In the genomic region with DNA sequence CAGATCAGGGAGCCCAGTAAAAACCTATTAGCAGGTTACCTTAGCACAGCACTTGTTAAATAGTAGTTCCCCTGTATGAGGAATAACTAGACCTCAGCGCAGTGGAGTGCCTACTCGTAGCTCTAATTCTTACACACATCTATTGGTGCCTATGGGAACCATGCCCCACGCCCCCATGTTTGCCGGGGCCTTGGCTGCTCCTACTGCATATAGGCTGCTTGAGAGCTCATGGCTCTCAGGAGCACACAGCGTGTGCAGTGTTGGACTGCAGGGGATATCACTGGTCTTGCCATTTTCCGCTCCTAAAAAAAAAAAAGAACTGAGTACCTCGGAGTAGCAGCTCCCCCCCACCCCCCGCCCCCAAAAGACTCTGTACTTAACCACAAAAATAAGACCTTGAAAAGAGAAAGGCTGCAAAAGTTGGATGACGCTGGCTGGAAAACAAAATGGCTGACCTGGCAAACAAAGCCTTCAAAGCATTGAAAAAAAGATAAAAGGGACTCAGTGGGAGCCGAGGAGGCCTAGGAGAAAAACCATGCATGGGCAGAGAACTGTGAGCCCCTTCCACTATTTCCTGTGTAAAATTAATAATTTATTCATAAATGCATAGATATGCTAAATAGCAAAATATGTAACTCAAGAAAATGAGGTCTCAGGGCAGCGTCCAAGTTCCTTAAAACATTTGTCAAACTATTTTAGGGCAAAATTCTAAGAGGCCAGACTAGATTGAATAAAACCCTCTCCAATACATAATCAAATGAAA, we compare ENCODE assay signal across 15 mouse cellular contexts.
DNase-seq lines count a peak whose midpoint lies in the region; ATAC-seq and TF ChIP-seq lines count a peak whose summit lies in the region.
"Had no signal": no experiment of that assay in that cellular context is flagged by ENCODE, and none has a peak within 500 bp of the region (broad histone marks: within the 10 kb centered on the region; RNA-seq: fewer than 3 reads in every experiment).

No protein-coding gene starts in this region.

- peak overlapping the region; percentile 78 for H3K27ac ChIP-seq in midbrain, embryonic 10.5 days (replicated peaks)
- H3K27ac ChIP-seq in midbrain, postnatal 0 days (ENCODE audit: low read depth, low read length) = no peak overlapping the region
- peak overlapping the region; percentile 100 for H3K27ac ChIP-seq in embryonic fibroblast, embryonic 13.5 days (ENCODE audit: insufficient read depth, low read length)
- H3K27ac ChIP-seq in limb, embryonic 13.5 days = peak overlapping the region; percentile 94
- peak overlapping the region; percentile 5; the same call in 1 of the 2 replicates for H3K27ac ChIP-seq in stomach, embryonic 15.5 days
- H3K27ac ChIP-seq: kidney, postnatal 0 days; neural tube, embryonic 12.5 days had no signal

- H3K4me1 ChIP-seq in midbrain, embryonic 10.5 days = peaks cover 19% of the 10 kb centered on the region
- no peaks in the 10 kb centered on the region for H3K4me1 ChIP-seq in midbrain, postnatal 0 days (ENCODE audit: insufficient read depth, low read length)
- H3K4me1 ChIP-seq in embryonic fibroblast, embryonic 13.5 days (ENCODE audit: control insufficient read depth, insufficient read depth, low read length) = peaks cover 10% of the 10 kb centered on the region
- peaks cover 35% of the 10 kb centered on the region for H3K4me1 ChIP-seq in limb, embryonic 13.5 days
- H3K4me1 ChIP-seq in stomach, embryonic 15.5 days = no peaks in the 10 kb centered on the region; the same call in 1 of the 2 replicates
- H3K4me1 ChIP-seq: neural tube, embryonic 12.5 days had no signal

- no peak overlapping the region for H3K9ac ChIP-seq in midbrain, postnatal 0 days (replicated peaks; ENCODE audit: low read length, poor library complexity, severe bottlenecking)
- H3K9ac ChIP-seq in limb, embryonic 13.5 days = no peak overlapping the region
- no peak overlapping the region for H3K9ac ChIP-seq in stomach, embryonic 15.5 days
- H3K9ac ChIP-seq: liver, postnatal 0 days; neural tube, embryonic 12.5 days had no signal

- no peaks in the 10 kb centered on the region for H3K27me3 ChIP-seq in midbrain, embryonic 10.5 days (ENCODE audit: low read depth, poor library complexity, severe bottlenecking)
- H3K27me3 ChIP-seq in midbrain, postnatal 0 days (ENCODE audit: insufficient read depth, low read length) = no peaks in the 10 kb centered on the region
- H3K27me3 ChIP-seq in limb, embryonic 13.5 days = no peaks in the 10 kb centered on the region
- H3K27me3 ChIP-seq in stomach, embryonic 15.5 days (replicated peaks) = no peaks in the 10 kb centered on the region
- H3K27me3 ChIP-seq: neural tube, embryonic 12.5 days had no signal

- H3K36me3 ChIP-seq in midbrain, embryonic 10.5 days = no peaks in the 10 kb centered on the region
- H3K36me3 ChIP-seq in midbrain, postnatal 0 days (ENCODE audit: insufficient read depth, low read length) = no peaks in the 10 kb centered on the region
- H3K36me3 ChIP-seq in limb, embryonic 13.5 days = no peaks in the 10 kb centered on the region
- no peaks in the 10 kb centered on the region for H3K36me3 ChIP-seq in stomach, embryonic 15.5 days
- H3K36me3 ChIP-seq: G1E; neural tube, embryonic 12.5 days had no signal

- no peaks in the 10 kb centered on the region for H3K9me3 ChIP-seq in midbrain, embryonic 10.5 days (replicated peaks)
- no peaks in the 10 kb centered on the region for H3K9me3 ChIP-seq in midbrain, postnatal 0 days (ENCODE audit: low read length)
- H3K9me3 ChIP-seq in limb, embryonic 13.5 days = no peaks in the 10 kb centered on the region
- H3K9me3 ChIP-seq in stomach, embryonic 15.5 days = no peaks in the 10 kb centered on the region
- H3K9me3 ChIP-seq: G1E; neural tube, embryonic 12.5 days had no signal

- WGBS in midbrain, embryonic 10.5 days = 77% methylated on average over 11 of the region's 11 CpGs
- 39% methylated on average over 11 of the region's 11 CpGs for WGBS in midbrain, postnatal 0 days
- WGBS in limb, embryonic 13.5 days = 71% methylated on average over 11 of the region's 11 CpGs
- 84% methylated on average over 11 of the region's 11 CpGs for WGBS in stomach, embryonic 15.5 days

- no peak for DNase-seq in midbrain, embryonic 10.5 days (ENCODE audit: low spot score)
- no peak for DNase-seq in midbrain, postnatal 0 days (ENCODE audit: low spot score)
- no peak for DNase-seq in cerebellum, postnatal 36 days
- no peak for DNase-seq in left cerebral cortex, postnatal 4 days
- DNase-seq in cerebellum, postnatal 25 days = no peak
- DNase-seq: cerebellum, adult 18-20 months; gastrocnemius, postnatal 14 days; heart, postnatal 14 days; liver, postnatal 0 days had no signal

- TF ChIP-seq CTCF in midbrain, postnatal 0 days (IDR thresholded peaks at IDR 0.05) = no peak
- no peak for TF ChIP-seq CTCF in embryonic fibroblast, embryonic 13.5 days (IDR thresholded peaks at IDR 0.05; ENCODE audit: borderline replicate concordance, insufficient read depth, low read length)

- H3K4me3 ChIP-seq in midbrain, embryonic 10.5 days = no peak overlapping the region
- H3K4me3 ChIP-seq in midbrain, postnatal 0 days (ENCODE audit: low read depth, low read length) = no peak overlapping the region
- no peak overlapping the region for H3K4me3 ChIP-seq in embryonic fibroblast, embryonic 13.5 days (ENCODE audit: insufficient read depth, low read length)
- H3K4me3 ChIP-seq in limb, embryonic 13.5 days = no peak overlapping the region
- no peak overlapping the region for H3K4me3 ChIP-seq in stomach, embryonic 15.5 days (replicated peaks)
- H3K4me3 ChIP-seq: neural tube, embryonic 12.5 days had no signal

- no peak overlapping the region for H3K4me2 ChIP-seq in midbrain, postnatal 0 days (ENCODE audit: low read depth, low read length, poor library complexity, severe bottlenecking)
- peak overlapping the region; percentile 21; the same call in 1 of the 2 replicates for H3K4me2 ChIP-seq in limb, embryonic 13.5 days (replicated peaks)
- H3K4me2 ChIP-seq in stomach, embryonic 15.5 days = no peak overlapping the region
- H3K4me2 ChIP-seq: neural tube, embryonic 12.5 days had no signal

- no peak for TF ChIP-seq POLR2A in embryonic fibroblast, embryonic 13.5 days (IDR thresholded peaks at IDR 0.05; ENCODE audit: low read depth, low read length)

- ATAC-seq in midbrain, postnatal 0 days (ENCODE audit: low FRiP score) = no peak
- peak; percentile 52; the same call in 1 of the 2 replicates for ATAC-seq in limb, embryonic 13.5 days (ENCODE audit: low FRiP score, low read depth)
- no peak for ATAC-seq in stomach, embryonic 15.5 days (ENCODE audit: insufficient read depth, low FRiP score, low read depth)
- ATAC-seq: liver, postnatal 0 days had no signal

- intact Hi-C loops in left cerebral cortex, postnatal 4 days (cut with DNase I) = no loop called here
